Mouse (Mus musculus): ENCODE data around the gene Det1. TPM values are rescaled to one million over a fixed set of nuclear protein-coding genes. Genes with fewer than 3 reads are reported as not detected.

Gene Det1
- total RNA-seq, 1 experiment = 14.5 TPM

DNA sequence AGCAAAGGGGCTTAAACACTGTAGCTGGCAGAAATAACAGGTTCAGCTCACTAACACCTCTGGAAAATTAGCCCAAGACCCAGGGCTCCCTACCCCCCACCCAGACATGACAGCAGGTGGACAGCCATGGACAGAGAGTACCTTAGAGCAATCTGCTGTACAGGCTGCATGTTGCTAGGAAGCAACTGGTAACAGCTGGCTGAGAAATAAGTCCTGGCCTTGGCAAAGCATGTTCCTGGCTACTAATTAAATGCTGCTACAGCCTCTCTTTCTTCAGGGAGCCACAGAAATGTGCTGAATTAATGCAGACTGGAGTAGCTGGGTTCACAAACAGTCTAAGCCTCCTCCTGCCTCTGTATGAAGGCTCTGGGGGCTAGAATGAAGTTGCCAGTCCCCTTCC lies 32.3 kb downstream of the Det1 start:
- no peak for DNase-seq (ENCODE audit: low read depth, low spot score)
- no peaks in the 10 kb centered on the region for H3K4me1 ChIP-seq (ENCODE audit: control insufficient read depth in 2 of 2, insufficient read depth in 2 of 2, low read length in 2 of 2, poor library complexity in 1 of 2)
- no peak overlapping the region for H3K9ac ChIP-seq (ENCODE audit: insufficient read depth, low read depth, low read length, poor library complexity, severe bottlenecking)
- H3K9me3 ChIP-seq (ENCODE audit: control insufficient read depth, insufficient read depth, low read depth, low read length) = no peaks in the 10 kb centered on the region
- no peak overlapping the region for H3K27ac ChIP-seq (ENCODE audit: insufficient read depth, low read depth, low read length, poor library complexity, severe bottlenecking)
- in situ Hi-C loops (cut with MboI; ENCODE audit: low sequenced_read_pairs in 2 of 2, unreplicated experiment in 2 of 2) = no loop called here
- H3K36me3 ChIP-seq (ENCODE audit: control insufficient read depth, insufficient read depth, low read length, poor library complexity, severe bottlenecking) = no peaks in the 10 kb centered on the region
- no peak for TF ChIP-seq ZNF384 (IDR thresholded peaks at IDR 0.05; ENCODE audit: low read depth, low read length)
- no peak for TF ChIP-seq MAFK (IDR thresholded peaks at IDR 0.05; ENCODE audit: insufficient read depth, low read depth, low read length)
- no peak for TF ChIP-seq ZC3H11A (IDR thresholded peaks at IDR 0.05; ENCODE audit: borderline replicate concordance, low read depth, low read length)
- no peak for TF ChIP-seq CHD2 (IDR thresholded peaks at IDR 0.05; ENCODE audit: low read depth, low read length)
- no peak for TF ChIP-seq HCFC1 (IDR thresholded peaks at IDR 0.05; ENCODE audit: borderline replicate concordance, insufficient read depth, low read length)
- no peak overlapping the region for H3K4me3 ChIP-seq (ENCODE audit: insufficient read depth in 1 of 2, low read depth in 1 of 2, low read length in 2 of 2, poor library complexity in 1 of 2, severe bottlenecking in 1 of 2)

DNA sequence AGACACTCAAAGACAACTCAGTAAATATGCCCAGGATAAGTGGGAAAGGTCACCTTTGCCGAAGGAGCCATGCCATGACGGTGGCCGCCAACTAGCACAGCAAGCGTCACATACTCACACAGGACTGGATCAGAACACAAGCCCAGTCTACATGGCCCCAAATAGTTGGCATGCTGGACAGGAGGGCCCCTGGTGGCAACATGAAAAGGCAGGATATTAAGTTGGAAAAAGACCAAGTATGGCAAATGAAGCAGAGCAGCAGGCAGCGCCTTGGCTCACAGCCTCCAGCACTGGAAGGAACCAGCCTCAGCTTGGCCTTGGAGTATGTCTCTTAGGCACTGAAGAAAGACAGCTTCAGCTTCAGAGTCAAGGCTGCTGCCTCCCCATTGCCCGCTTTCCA lies 33.3 kb downstream of the Det1 start:
- no peak overlapping the region for H3K27ac ChIP-seq (ENCODE audit: insufficient read depth, low read depth, low read length, poor library complexity, severe bottlenecking)
- H3K4me1 ChIP-seq (ENCODE audit: control insufficient read depth in 2 of 2, insufficient read depth in 2 of 2, low read length in 2 of 2, poor library complexity in 1 of 2) = no peaks in the 10 kb centered on the region
- TF ChIP-seq HCFC1 (IDR thresholded peaks at IDR 0.05; ENCODE audit: borderline replicate concordance, insufficient read depth, low read length) (no peak), CHD2 (IDR thresholded peaks at IDR 0.05; ENCODE audit: low read depth, low read length) (no peak), ZC3H11A (IDR thresholded peaks at IDR 0.05; ENCODE audit: borderline replicate concordance, low read depth, low read length) (no peak), MAFK (IDR thresholded peaks at IDR 0.05; ENCODE audit: insufficient read depth, low read depth, low read length) (no peak), ZNF384 (IDR thresholded peaks at IDR 0.05; ENCODE audit: low read depth, low read length) (no peak)
- H3K9me3 ChIP-seq (ENCODE audit: control insufficient read depth, insufficient read depth, low read depth, low read length) = no peaks in the 10 kb centered on the region
- no peak overlapping the region for H3K4me3 ChIP-seq (ENCODE audit: insufficient read depth in 1 of 2, low read depth in 1 of 2, low read length in 2 of 2, poor library complexity in 1 of 2, severe bottlenecking in 1 of 2)
- DNase-seq (ENCODE audit: low read depth, low spot score) = no peak
- H3K36me3 ChIP-seq (ENCODE audit: control insufficient read depth, insufficient read depth, low read length, poor library complexity, severe bottlenecking) = no peaks in the 10 kb centered on the region
- no peak overlapping the region for H3K9ac ChIP-seq (ENCODE audit: insufficient read depth, low read depth, low read length, poor library complexity, severe bottlenecking)
- in situ Hi-C loops (cut with MboI; ENCODE audit: low sequenced_read_pairs in 2 of 2, unreplicated experiment in 2 of 2) = no loop called here

DNA sequence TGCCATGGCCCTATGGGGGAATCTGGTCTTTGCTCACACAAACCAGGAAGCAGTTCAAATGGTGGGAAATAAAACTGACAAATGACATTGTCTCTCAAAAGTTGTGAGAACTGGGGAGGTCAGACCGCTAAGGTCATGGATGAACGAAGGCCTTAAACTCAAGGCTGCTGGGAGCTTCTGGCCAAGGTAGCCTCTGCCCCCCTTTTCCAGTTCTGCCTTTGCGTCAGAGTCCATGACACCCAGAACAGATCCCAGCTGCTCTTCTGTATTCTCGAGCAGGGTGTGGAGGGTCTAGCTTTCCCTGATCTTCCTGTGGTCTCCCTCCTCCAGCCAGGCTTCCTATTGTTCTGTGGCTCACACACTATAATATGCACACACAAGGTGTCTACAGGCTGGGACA lies 39.9 kb downstream of the Det1 start:
- H3K9ac ChIP-seq (ENCODE audit: insufficient read depth, low read depth, low read length, poor library complexity, severe bottlenecking) = no peak overlapping the region
- H3K36me3 ChIP-seq (ENCODE audit: control insufficient read depth, insufficient read depth, low read length, poor library complexity, severe bottlenecking) = no peaks in the 10 kb centered on the region
- peaks cover 0 to 3% of the 10 kb centered on the region in 2 experiments; a peak in 1 of 4 replicates for H3K4me1 ChIP-seq (ENCODE audit: control insufficient read depth in 2 of 2, insufficient read depth in 2 of 2, low read length in 2 of 2, poor library complexity in 1 of 2)
- H3K9me3 ChIP-seq (ENCODE audit: control insufficient read depth, insufficient read depth, low read depth, low read length) = no peaks in the 10 kb centered on the region
- DNase-seq (ENCODE audit: low read depth, low spot score) = no peak
- no peak overlapping the region for H3K4me3 ChIP-seq (ENCODE audit: insufficient read depth in 1 of 2, low read depth in 1 of 2, low read length in 2 of 2, poor library complexity in 1 of 2, severe bottlenecking in 1 of 2)
- TF ChIP-seq MAFK (IDR thresholded peaks at IDR 0.05; ENCODE audit: insufficient read depth, low read depth, low read length) = no peak
- TF ChIP-seq HCFC1 (IDR thresholded peaks at IDR 0.05; ENCODE audit: borderline replicate concordance, insufficient read depth, low read length) = no peak
- TF ChIP-seq CHD2 (IDR thresholded peaks at IDR 0.05; ENCODE audit: low read depth, low read length) = no peak
- TF ChIP-seq ZC3H11A (IDR thresholded peaks at IDR 0.05; ENCODE audit: borderline replicate concordance, low read depth, low read length) = no peak
- TF ChIP-seq ZNF384 (IDR thresholded peaks at IDR 0.05; ENCODE audit: low read depth, low read length) = no peak
- in situ Hi-C loops (cut with MboI; ENCODE audit: low sequenced_read_pairs in 2 of 2, unreplicated experiment in 2 of 2) = no loop called here
- H3K27ac ChIP-seq (ENCODE audit: insufficient read depth, low read depth, low read length, poor library complexity, severe bottlenecking) = no peak overlapping the region

DNA sequence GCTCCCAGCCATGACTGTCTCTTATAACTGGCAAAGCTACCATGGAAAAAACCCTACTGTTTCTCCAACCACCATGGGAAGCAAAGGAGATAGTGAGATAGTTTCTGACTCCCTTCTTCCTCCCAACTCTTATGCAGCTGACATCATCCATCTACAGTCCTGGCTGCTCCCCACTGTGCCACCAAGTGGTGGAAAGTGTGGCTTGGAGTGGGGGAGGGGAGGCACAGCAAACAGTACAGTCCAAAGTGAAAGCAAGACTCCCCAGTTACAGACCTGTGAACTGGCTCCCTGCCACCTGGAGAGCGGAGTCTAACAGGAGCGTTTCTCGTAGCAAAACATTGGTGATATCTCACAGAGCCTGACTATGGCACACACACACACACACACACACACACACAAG lies 43.2 kb downstream of the Det1 start:
- no peaks in the 10 kb centered on the region for H3K36me3 ChIP-seq (ENCODE audit: control insufficient read depth, insufficient read depth, low read length, poor library complexity, severe bottlenecking)
- no peak overlapping the region for H3K27ac ChIP-seq (ENCODE audit: insufficient read depth, low read depth, low read length, poor library complexity, severe bottlenecking)
- H3K9ac ChIP-seq (ENCODE audit: insufficient read depth, low read depth, low read length, poor library complexity, severe bottlenecking) = no peak overlapping the region
- TF ChIP-seq CHD2 (IDR thresholded peaks at IDR 0.05; ENCODE audit: low read depth, low read length) (no peak), MAFK (IDR thresholded peaks at IDR 0.05; ENCODE audit: insufficient read depth, low read depth, low read length) (no peak), HCFC1 (IDR thresholded peaks at IDR 0.05; ENCODE audit: borderline replicate concordance, insufficient read depth, low read length) (no peak), ZNF384 (IDR thresholded peaks at IDR 0.05; ENCODE audit: low read depth, low read length) (no peak), ZC3H11A (IDR thresholded peaks at IDR 0.05; ENCODE audit: borderline replicate concordance, low read depth, low read length) (no peak)
- in situ Hi-C loops (cut with MboI; ENCODE audit: low sequenced_read_pairs in 2 of 2, unreplicated experiment in 2 of 2) = no loop called here
- no peaks in the 10 kb centered on the region for H3K9me3 ChIP-seq (ENCODE audit: control insufficient read depth, insufficient read depth, low read depth, low read length)
- H3K4me1 ChIP-seq (ENCODE audit: control insufficient read depth in 2 of 2, insufficient read depth in 2 of 2, low read length in 2 of 2, poor library complexity in 1 of 2) = peaks cover 0 to 3% of the 10 kb centered on the region in 2 experiments; a peak in 1 of 4 replicates
- no peak overlapping the region for H3K4me3 ChIP-seq (ENCODE audit: insufficient read depth in 1 of 2, low read depth in 1 of 2, low read length in 2 of 2, poor library complexity in 1 of 2, severe bottlenecking in 1 of 2)
- DNase-seq (ENCODE audit: low read depth, low spot score) = no peak
